Mouse (Mus musculus) fat pad, adult 2 months (tissue): ENCODE results near the gene Grb10.

Experiments
- DNase-seq: peaks from one replicate; pipeline ENCODE4 v3.0.0-alpha.2; 2011; ENCODE audit warnings: low read depth, low spot score; ENCODE audit errors: extremely low read depth

Gene Grb10

DNA sequence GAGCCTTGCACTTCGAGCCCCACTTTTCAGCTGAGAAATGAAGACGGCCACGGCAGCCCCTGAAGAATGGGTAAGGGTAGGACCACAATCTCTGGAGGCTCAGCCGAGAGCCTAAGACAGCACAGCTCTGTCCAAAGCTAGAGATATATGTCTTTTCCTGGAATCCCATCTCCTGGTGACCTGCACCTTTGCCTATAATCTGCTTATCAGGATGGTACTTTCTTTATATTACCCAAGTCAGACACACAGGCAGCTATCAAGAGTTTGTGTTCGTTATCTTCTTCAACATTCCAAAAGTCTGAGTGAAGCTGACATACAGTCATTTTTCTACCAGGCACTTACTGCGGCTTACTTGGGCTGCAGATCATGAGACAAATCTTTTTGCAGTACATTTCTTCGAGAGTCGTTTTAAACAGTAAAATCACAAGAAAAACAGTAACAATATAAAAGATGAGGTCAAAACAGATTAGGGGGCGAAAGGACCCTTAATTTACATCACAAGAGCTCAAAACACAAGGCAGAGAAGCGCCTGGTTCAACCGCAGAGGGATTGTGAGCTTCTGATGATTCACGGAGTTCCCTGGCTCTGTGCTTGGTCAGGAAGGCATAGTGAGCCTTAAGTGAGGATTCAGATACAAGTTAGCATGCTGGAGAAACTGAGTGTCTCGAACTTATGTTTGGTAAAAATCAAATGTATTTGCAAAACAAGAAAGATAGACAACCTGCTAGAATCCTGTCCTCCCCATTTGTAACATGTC, 157.3 kb downstream of the Grb10 start:
- DNase-seq, result no peak
